Mouse (Mus musculus): Measurements from ENCODE around the gene Tcf25.

Tcf25 gene

DNA sequence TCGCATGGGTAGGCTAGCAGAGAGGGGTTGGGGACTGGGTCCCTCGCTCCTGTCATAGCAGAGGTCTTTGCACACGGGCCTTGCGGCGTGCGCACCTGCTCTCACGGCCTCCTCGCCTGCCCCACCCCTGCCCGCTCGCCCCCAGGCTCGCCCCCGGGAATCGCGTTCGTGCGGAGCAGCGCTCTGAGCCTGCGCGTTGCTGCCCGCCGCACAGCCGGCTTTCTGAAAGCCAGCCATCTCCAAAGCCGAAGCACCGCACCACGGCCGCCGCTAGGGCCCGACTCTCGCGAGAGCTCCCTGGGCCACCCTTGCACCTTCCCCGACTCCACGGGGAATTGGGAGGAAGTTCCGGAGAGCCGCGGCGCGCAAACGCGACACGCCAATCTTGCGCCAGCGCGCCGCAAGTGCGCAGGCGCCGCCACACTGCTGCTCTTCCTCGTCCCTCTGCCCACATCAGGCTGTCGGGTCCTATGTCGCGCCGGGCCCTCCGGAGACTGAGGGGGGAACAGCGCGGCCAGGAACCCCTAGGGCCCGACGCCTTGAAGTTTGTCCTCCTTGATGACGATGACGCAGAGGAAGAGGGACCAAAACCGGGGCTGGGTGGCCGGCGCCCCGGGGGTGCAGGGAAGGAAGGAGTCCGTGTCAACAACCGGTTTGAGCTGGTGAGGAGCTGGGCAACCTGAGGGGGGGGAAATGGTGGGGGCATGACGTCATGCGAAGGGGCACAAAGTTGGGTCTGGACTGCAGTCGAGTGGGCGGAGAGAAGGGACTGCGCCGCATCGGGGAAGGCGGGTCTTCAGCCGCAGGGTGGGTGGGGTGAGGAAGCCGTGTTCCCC lies at the start of gene Tcf25:
Gene Tcf25 (plus strand): TSS at position 351 of the 836 bp plus-strand sequence.
- DNase-seq (ENCODE audit: low spot score), result peak; percentile 100

DNA sequence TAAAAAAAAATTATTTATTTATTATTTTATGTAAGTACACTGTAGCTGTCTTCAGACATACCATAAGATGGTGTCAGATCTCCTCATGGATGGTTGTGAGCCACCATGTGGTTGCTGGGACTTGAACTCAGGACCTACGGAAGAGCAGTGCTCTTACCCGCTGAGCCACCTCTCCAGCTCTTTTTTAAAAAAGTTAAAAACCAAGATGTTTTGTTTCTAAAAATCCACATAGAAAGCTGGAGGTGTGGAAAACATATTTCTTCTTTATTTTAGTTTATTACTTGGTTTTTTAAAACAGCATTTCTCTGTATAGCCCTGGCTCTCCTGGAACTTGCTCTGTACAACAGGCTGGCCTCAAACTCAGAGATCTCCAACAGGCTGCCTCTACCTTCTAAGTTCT lies 45.0 kb upstream of the Tcf25 start:
- DNase-seq (ENCODE audit: low spot score), result no peak

GRCm38 (mm10) chr8:123329350-123329749 lies 44.2 kb upstream of the Tcf25 start:
- DNase-seq (ENCODE audit: low spot score), result no peak

- no peak for DNase-seq (ENCODE audit: low spot score)
These were observed 43.6 kb upstream of the Tcf25 start for GRCm38 (mm10) chr8:123329961-123330360.

GRCm38 (mm10) chr8:123330701-123331100 lies 42.9 kb upstream of the Tcf25 start:
- no peak for DNase-seq (ENCODE audit: low spot score)

GRCm38 (mm10) chr8:123331301-123331700 lies 42.3 kb upstream of the Tcf25 start:
- DNase-seq (ENCODE audit: low spot score), result peak; percentile 83

DNA sequence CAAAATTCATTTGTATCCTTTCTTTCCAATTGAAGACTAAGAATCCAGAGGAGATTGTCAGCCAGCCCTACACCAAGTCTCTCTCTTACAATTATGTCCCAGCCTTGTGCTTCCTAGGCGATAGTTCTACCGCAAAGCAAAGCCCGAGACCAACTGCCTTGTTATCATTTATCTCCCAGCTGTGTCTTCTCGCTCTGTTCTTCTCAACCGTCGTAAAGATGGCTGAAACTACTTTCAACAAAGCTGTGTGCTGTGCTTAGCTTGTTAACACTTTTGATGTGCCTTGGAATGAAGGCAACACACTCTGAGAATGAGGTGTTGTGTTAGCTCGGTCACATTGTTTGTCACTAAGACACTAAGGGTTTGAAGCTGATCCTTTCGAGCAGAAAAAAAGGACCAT lies 41.7 kb upstream of the Tcf25 start:
- no peak for DNase-seq (ENCODE audit: low spot score)

GRCm38 (mm10) chr8:123332262-123333090 lies 41.1 kb upstream of the Tcf25 start, which contains the start of gene Spire2:
Gene Spire2 (plus strand): TSS chr8:123332713.
- peak; percentile 96 for DNase-seq (ENCODE audit: low spot score)

DNA sequence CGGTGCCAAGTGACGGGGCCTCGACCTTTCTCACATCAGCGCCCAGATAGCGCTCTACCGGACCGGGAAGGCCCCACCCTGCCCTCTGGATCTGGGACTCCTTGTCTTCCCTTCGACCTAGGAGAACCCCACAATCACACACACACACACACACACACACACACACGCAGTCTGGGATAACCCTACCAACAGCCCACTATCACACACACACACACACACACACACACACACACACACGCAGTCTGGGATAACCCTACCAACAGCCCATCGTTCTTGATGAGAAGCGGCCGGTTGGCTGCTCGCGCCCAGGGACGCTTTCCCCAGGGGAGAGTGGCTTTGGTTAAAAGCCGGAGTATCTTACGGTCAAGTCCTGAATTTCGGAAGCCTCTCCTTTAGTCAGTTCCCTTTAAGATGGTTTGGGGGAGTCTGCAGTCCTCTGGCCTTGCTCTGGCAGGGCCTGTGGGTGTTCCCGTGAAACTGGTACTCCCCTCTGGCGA lies 40.4 kb upstream of the Tcf25 start:
- DNase-seq (ENCODE audit: low spot score), result peak; percentile 75

- DNase-seq (ENCODE audit: low spot score), result peak; percentile 41
These were observed 39.7 kb upstream of the Tcf25 start for GRCm38 (mm10) chr8:123333864-123334263.

DNA sequence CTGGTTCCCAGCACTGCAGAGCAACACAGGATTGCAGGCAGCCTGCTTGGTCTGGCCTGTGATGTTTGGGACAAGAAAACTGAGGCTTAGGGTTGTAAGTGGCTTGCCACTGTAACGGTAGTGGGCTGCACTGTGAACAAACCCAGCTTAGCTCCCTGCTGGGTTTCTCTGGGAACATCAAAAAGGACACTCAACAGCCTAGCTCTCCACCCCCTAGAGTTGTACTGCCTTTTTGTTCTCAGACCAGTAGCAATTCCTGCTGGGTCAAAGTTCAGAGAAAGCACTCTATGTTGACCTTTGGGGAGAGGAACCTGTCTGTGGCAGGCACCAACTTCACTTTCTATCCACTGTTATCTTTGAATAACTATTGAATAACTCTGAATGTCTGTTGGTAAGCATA lies 39.1 kb upstream of the Tcf25 start:
- DNase-seq (ENCODE audit: low spot score), result no peak

GRCm38 (mm10) chr8:123337475-123337874 lies 36.1 kb upstream of the Tcf25 start:
- no peak for DNase-seq (ENCODE audit: low spot score)

GRCm38 (mm10) chr8:123340071-123340470 lies 33.5 kb upstream of the Tcf25 start:
- no peak for DNase-seq (ENCODE audit: low spot score)

- DNase-seq (ENCODE audit: low spot score), result no peak
These were observed 32.2 kb upstream of the Tcf25 start for GRCm38 (mm10) chr8:123341040-123342015.

- DNase-seq (ENCODE audit: low spot score), result no peak
These were observed 31.3 kb upstream of the Tcf25 start for GRCm38 (mm10) chr8:123342253-123342652.

- no peak for DNase-seq (ENCODE audit: low spot score)
These were observed 30.6 kb upstream of the Tcf25 start for GRCm38 (mm10) chr8:123342911-123343310.

DNA sequence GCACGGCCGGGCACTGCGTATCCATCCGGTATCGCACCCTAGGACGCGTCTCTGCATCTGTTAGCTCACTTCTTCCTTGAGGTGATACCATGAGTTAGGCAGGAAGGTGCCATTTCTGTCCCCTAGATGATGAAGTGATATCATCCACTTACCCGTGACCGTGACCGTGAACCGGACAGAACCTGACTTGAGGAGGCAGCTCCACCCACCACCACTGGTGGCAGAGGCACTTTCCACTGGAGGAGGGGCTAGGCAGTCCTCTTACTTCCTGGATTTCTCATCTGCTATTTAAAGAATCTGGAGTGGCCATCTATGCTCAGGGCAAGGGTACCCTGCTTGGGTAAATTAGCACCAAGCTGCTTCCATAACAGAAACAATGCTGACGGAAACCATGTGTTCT lies 30.1 kb upstream of the Tcf25 start:
- DNase-seq (ENCODE audit: low spot score), result no peak

GRCm38 (mm10) chr8:123345135-123345534 lies 28.4 kb upstream of the Tcf25 start:
- no peak for DNase-seq (ENCODE audit: low spot score)

- DNase-seq (ENCODE audit: low spot score), result no peak
These were observed 27.7 kb upstream of the Tcf25 start for GRCm38 (mm10) chr8:123345856-123346255.

- DNase-seq (ENCODE audit: low spot score), result no peak
These were observed 26.3 kb upstream of the Tcf25 start for GRCm38 (mm10) chr8:123347293-123347692.

DNA sequence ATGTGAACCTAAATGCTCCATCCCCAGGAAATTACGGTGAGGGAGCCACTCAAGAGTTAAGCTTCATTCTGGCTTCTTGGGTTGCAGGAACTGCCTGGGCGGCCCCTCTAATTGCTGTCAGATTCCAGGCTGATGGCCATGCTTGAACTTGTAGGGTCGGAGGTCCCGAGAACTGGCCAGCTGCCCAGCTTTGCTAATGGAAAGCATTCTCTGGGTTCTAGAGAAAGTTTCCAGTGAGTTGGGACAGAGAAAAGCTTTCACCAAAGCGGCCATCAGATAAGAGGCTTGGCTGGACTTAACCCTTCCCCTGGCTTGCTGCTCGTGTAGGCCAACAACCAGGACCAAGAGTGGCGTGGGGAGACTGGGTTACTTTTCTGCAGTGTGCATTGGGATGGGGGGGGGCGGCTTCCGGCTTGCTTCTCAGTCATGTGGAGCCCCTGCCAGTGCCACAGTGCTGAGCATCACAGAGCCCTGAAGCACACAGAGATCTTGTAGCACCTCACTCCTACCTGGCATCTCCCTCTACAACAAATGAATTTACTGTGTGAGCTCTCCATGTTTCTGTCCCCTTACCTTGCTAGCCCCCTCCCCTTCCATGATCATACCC lies 25.2 kb upstream of the Tcf25 start:
- DNase-seq (ENCODE audit: low spot score), result peak; percentile 64
